Mouse (Mus musculus): ENCODE measurements around the gene Atf5. TPM values are rescaled to one million over a fixed set of nuclear protein-coding genes. Genes with fewer than 3 reads are reported as not detected.

The Atf5 gene
- polyA plus RNA-seq, 1 experiment, result 279 TPM

- Histone ChIP-seq H3K36me3 (replicated peaks; ENCODE audit: low read length) (peaks cover 51% of the 10 kb centered on the region), H3K9me3 (no peaks in the 10 kb centered on the region), H3K4me3 (replicated peaks) (peak within 1 kb of the TSS; percentile 97), H3K4me1 (peaks cover 89% of the 10 kb centered on the region), H3K27me3 (replicated peaks) (no peaks in the 10 kb centered on the region)
- TF ChIP-seq GATA1 (IDR thresholded peaks at IDR 0.05; ENCODE audit: borderline replicate concordance, low read length) (no peak), FLI1 (IDR thresholded peaks at IDR 0.05; ENCODE audit: low read length) (peak; percentile 82)
Measured at GRCm38 (mm10) chr7:44857042-44857552, 40.6 kb upstream of the Atf5 start, which contains the start of gene Pnkp. Gene Pnkp (plus strand): TSS chr7:44857139.

- peaks cover 89% of the 10 kb centered on the region for H3K4me1 ChIP-seq
- no peaks in the 10 kb centered on the region for H3K27me3 ChIP-seq (replicated peaks)
- no peak for TF ChIP-seq GATA1 (IDR thresholded peaks at IDR 0.05; ENCODE audit: borderline replicate concordance, low read length)
- TF ChIP-seq FLI1 (IDR thresholded peaks at IDR 0.05; ENCODE audit: low read length), result no peak
- no peaks in the 10 kb centered on the region for H3K9me3 ChIP-seq
- H3K36me3 ChIP-seq (replicated peaks; ENCODE audit: low read length), result peaks cover 51% of the 10 kb centered on the region
- H3K4me3 ChIP-seq (replicated peaks), result peak overlapping the region; percentile 97
Measured at GRCm38 (mm10) chr7:44856265-44856916, 39.9 kb upstream of the Atf5 start.

DNA sequence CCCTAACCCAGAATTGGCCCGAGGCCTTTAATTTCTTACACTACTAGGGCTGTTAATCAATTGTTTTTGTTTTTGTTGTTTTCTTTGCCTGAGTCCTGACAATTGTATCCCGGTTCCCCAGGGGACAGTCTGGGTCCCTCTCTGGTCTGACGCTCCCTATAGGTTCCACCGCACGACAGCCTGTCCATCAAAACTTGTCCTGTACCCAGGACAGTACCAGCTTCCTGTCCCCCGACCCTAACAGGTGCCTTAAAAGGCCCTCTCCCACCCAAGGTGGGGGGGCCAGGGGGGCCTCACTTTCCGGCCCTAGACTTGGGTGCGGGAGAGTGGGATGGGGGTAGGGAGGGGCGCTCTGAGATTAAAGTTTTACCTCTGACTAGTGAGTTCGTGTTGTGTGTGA lies 38.6 kb upstream of the Atf5 start:
- TF ChIP-seq FLI1 (IDR thresholded peaks at IDR 0.05; ENCODE audit: low read length) (no peak), GATA1 (IDR thresholded peaks at IDR 0.05; ENCODE audit: borderline replicate concordance, low read length) (no peak)
- Histone ChIP-seq H3K27me3 (replicated peaks) (no peaks in the 10 kb centered on the region), H3K4me1 (peaks cover 86% of the 10 kb centered on the region), H3K4me3 (replicated peaks) (peak overlapping the region; percentile 98), H3K36me3 (replicated peaks; ENCODE audit: low read length) (peaks cover 41% of the 10 kb centered on the region), H3K9me3 (no peaks in the 10 kb centered on the region)

DNA sequence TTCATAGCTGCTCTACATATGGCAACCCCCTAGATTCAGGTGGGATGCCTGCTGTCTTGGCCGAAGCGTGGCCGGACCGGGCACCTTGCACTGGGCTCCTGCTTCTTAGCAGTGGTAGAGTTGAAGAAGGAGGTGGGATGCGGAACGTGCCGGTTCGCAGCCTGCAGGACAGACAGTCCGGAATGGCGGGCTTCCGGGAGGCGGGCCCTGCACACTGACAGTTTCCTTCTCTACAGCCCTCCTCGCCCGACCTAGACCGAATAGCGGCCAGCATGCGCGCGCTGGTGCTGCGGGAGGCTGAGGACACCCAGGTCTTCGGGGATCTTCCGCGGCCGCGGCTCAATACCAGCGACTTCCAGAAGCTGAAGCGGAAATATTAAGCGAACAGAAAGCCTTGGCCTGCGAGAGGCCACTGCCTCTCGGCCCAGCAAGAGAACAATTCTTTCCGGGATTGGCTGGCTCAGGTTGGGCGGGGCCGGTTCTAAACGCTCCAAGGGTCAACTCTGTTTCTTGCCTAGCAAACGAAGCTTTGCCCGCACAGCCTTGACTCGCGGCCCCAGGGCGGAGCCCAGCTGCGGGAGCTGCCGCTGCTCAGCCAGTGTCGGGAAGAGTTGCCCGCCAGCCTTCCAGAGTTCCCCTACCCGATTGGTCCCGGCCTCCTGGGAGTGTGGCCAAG lies 38.0 kb upstream of the Atf5 start:
- peak overlapping the region; percentile 98 for H3K4me3 ChIP-seq (replicated peaks)
- peaks cover 80% of the 10 kb centered on the region for H3K4me1 ChIP-seq
- peaks cover 35% of the 10 kb centered on the region for H3K36me3 ChIP-seq (replicated peaks; ENCODE audit: low read length)
- no peaks in the 10 kb centered on the region for H3K9me3 ChIP-seq
- no peaks in the 10 kb centered on the region for H3K27me3 ChIP-seq (replicated peaks)
- TF ChIP-seq FLI1 (IDR thresholded peaks at IDR 0.05; ENCODE audit: low read length) (no peak), GATA1 (IDR thresholded peaks at IDR 0.05; ENCODE audit: borderline replicate concordance, low read length) (no peak)

- no peak for TF ChIP-seq GATA1 (IDR thresholded peaks at IDR 0.05; ENCODE audit: borderline replicate concordance, low read length)
- TF ChIP-seq FLI1 (IDR thresholded peaks at IDR 0.05; ENCODE audit: low read length), result no peak
- peak overlapping the region; percentile 98 for H3K4me3 ChIP-seq (replicated peaks)
- peaks cover 74% of the 10 kb centered on the region for H3K4me1 ChIP-seq
- H3K36me3 ChIP-seq (replicated peaks; ENCODE audit: low read length), result peaks cover 33% of the 10 kb centered on the region
- no peaks in the 10 kb centered on the region for H3K9me3 ChIP-seq
- no peaks in the 10 kb centered on the region for H3K27me3 ChIP-seq (replicated peaks)
Measured at GRCm38 (mm10) chr7:44853596-44854355, 37.3 kb upstream of the Atf5 start.

- Histone ChIP-seq H3K36me3 (replicated peaks; ENCODE audit: low read length) (peaks cover 29% of the 10 kb centered on the region), H3K4me1 (peaks cover 69% of the 10 kb centered on the region), H3K27me3 (replicated peaks) (no peaks in the 10 kb centered on the region), H3K4me3 (replicated peaks) (peak overlapping the region; percentile 98), H3K9me3 (no peaks in the 10 kb centered on the region)
- no peak for TF ChIP-seq GATA1 (IDR thresholded peaks at IDR 0.05; ENCODE audit: borderline replicate concordance, low read length)
- no peak for TF ChIP-seq FLI1 (IDR thresholded peaks at IDR 0.05; ENCODE audit: low read length)
Measured at GRCm38 (mm10) chr7:44853065-44853464, 36.6 kb upstream of the Atf5 start.

GRCm38 (mm10) chr7:44852259-44853027 lies 36.0 kb upstream of the Atf5 start:
- Histone ChIP-seq H3K9me3 (no peaks in the 10 kb centered on the region), H3K4me1 (peaks cover 69% of the 10 kb centered on the region), H3K4me3 (replicated peaks) (peak overlapping the region; percentile 98), H3K27me3 (replicated peaks) (no peaks in the 10 kb centered on the region), H3K36me3 (replicated peaks; ENCODE audit: low read length) (peaks cover 31% of the 10 kb centered on the region)
- no peak for TF ChIP-seq GATA1 (IDR thresholded peaks at IDR 0.05; ENCODE audit: borderline replicate concordance, low read length)
- TF ChIP-seq FLI1 (IDR thresholded peaks at IDR 0.05; ENCODE audit: low read length), result no peak

GRCm38 (mm10) chr7:44851625-44852234 lies 35.3 kb upstream of the Atf5 start:
- H3K27me3 ChIP-seq (replicated peaks), result no peaks in the 10 kb centered on the region
- peaks cover 37% of the 10 kb centered on the region for H3K36me3 ChIP-seq (replicated peaks; ENCODE audit: low read length)
- peaks cover 71% of the 10 kb centered on the region for H3K4me1 ChIP-seq

More at GRCm38 (mm10) chr7:44851625-44852234, 35.3 kb upstream of the Atf5 start:
- peak overlapping the region; percentile 100 for H3K4me3 ChIP-seq (replicated peaks)
- TF ChIP-seq GATA1 (IDR thresholded peaks at IDR 0.05; ENCODE audit: borderline replicate concordance, low read length) (no peak), FLI1 (IDR thresholded peaks at IDR 0.05; ENCODE audit: low read length) (no peak)
- H3K9me3 ChIP-seq, result no peaks in the 10 kb centered on the region
